Mouse (Mus musculus): ENCODE results near the gene Dlgap1.

Gene Dlgap1

GRCm38 (mm10) chr17:70838533-70838932 is 869.7 kb downstream of the Dlgap1 start:
- DNase-seq (ENCODE audit: low read depth, low spot score) = peak; percentile 52

GRCm38 (mm10) chr17:70843252-70843651 is 874.4 kb downstream of the Dlgap1 start:
- no peak for DNase-seq (ENCODE audit: low read depth, low spot score)

GRCm38 (mm10) chr17:70844971-70845370 is 876.1 kb downstream of the Dlgap1 start:
- DNase-seq (ENCODE audit: low read depth, low spot score) = no peak

- no peak for DNase-seq (ENCODE audit: low read depth, low spot score)
Observed at GRCm38 (mm10) chr17:70845543-70845942, 876.7 kb downstream of the Dlgap1 start.

- no peak for DNase-seq (ENCODE audit: low read depth, low spot score)
Observed at GRCm38 (mm10) chr17:70846111-70846644, 877.3 kb downstream of the Dlgap1 start.

- DNase-seq (ENCODE audit: low read depth, low spot score) = peak; percentile 66
Observed at GRCm38 (mm10) chr17:70847086-70847485, 878.2 kb downstream of the Dlgap1 start.

GRCm38 (mm10) chr17:70847751-70848510 is 879.1 kb downstream of the Dlgap1 start:
- peak; percentile 56 for DNase-seq (ENCODE audit: low read depth, low spot score)

GRCm38 (mm10) chr17:70848511-70849398 is 879.9 kb downstream of the Dlgap1 start:
- DNase-seq (ENCODE audit: low read depth, low spot score) = peak; percentile 59

- DNase-seq (ENCODE audit: low read depth, low spot score) = peak; percentile 94
Observed at GRCm38 (mm10) chr17:70849399-70850232, 880.7 kb downstream of the Dlgap1 start.

GRCm38 (mm10) chr17:70850233-70850995 is 881.5 kb downstream of the Dlgap1 start:
- DNase-seq (ENCODE audit: low read depth, low spot score) = peak; percentile 61

GRCm38 (mm10) chr17:70850996-70851991 is 882.4 kb downstream of the Dlgap1 start:
- peak; percentile 89 for DNase-seq (ENCODE audit: low read depth, low spot score)

GRCm38 (mm10) chr17:70852011-70852685 is 883.3 kb downstream of the Dlgap1 start:
- DNase-seq (ENCODE audit: low read depth, low spot score) = peak; percentile 68

GRCm38 (mm10) chr17:70852686-70853386 is 884.0 kb downstream of the Dlgap1 start:
- DNase-seq (ENCODE audit: low read depth, low spot score) = peak; percentile 82

- DNase-seq (ENCODE audit: low read depth, low spot score) = no peak
Observed at GRCm38 (mm10) chr17:70853436-70853905, 884.6 kb downstream of the Dlgap1 start, which contains the start of gene Tgif1. TSS of gene Tgif1 (minus strand) at chr17:70853546.

- no peak for DNase-seq (ENCODE audit: low read depth, low spot score)
Observed at GRCm38 (mm10) chr17:70854021-70854420, 885.1 kb downstream of the Dlgap1 start.

GRCm38 (mm10) chr17:70856871-70857415 is 888.1 kb downstream of the Dlgap1 start:
- no peak for DNase-seq (ENCODE audit: low read depth, low spot score)

GRCm38 (mm10) chr17:70858814-70859213 is 889.9 kb downstream of the Dlgap1 start:
- DNase-seq (ENCODE audit: low read depth, low spot score) = no peak

- no peak for DNase-seq (ENCODE audit: low read depth, low spot score)
Observed at GRCm38 (mm10) chr17:70864117-70864516, 895.2 kb downstream of the Dlgap1 start.
